Mouse (Mus musculus): Measurements from ENCODE around the gene Eftud2. TPM values are rescaled to one million over a fixed set of nuclear protein-coding genes. Genes with fewer than 3 reads are reported as not detected.

The Eftud2 gene
- polyA plus RNA-seq, 1 experiment from 2014 or later = 242 TPM

GRCm38 (mm10) chr11:102803453-102803852 is 77.3 kb downstream of the Eftud2 start:
- DNase-seq = no peak
- Histone ChIP-seq H3K9ac (no peak overlapping the region), H3K9me3 (ENCODE audit: low read depth, low read length) (no peaks in the 10 kb centered on the region), H3K4me1 (ENCODE audit: insufficient read depth) (no peaks in the 10 kb centered on the region), H3K27ac (ENCODE audit: low read depth) (no peak overlapping the region), H3K4me2 (no peak overlapping the region), H3K27me3 (ENCODE audit: insufficient read depth, low read length) (no peaks in the 10 kb centered on the region), H3K36me3 (ENCODE audit: insufficient read depth) (peaks cover 49% of the 10 kb centered on the region), H3K4me3 (ENCODE audit: low read depth, low read length) (no peak overlapping the region)
- WGBS = 71% methylated on average over 5 of the region's 5 CpGs
- no peak for TF ChIP-seq CTCF (IDR thresholded peaks at IDR 0.05; ENCODE audit: low read depth)
- ATAC-seq (ENCODE audit: insufficient read depth) = no peak

GRCm38 (mm10) chr11:102794157-102794556 is 86.6 kb downstream of the Eftud2 start:
- H3K9ac ChIP-seq = no peak overlapping the region
- TF ChIP-seq CTCF (IDR thresholded peaks at IDR 0.05; ENCODE audit: low read depth) = no peak
- 47% methylated on average over 8 of the region's 8 CpGs for WGBS
- no peak for ATAC-seq (ENCODE audit: insufficient read depth)
- H3K36me3 ChIP-seq (ENCODE audit: insufficient read depth) = peaks cover 20% of the 10 kb centered on the region
- no peak overlapping the region for H3K4me2 ChIP-seq
- H3K9me3 ChIP-seq (ENCODE audit: low read depth, low read length) = no peaks in the 10 kb centered on the region
- H3K27me3 ChIP-seq (ENCODE audit: insufficient read depth, low read length) = no peaks in the 10 kb centered on the region
- DNase-seq = no peak
- H3K4me1 ChIP-seq (ENCODE audit: insufficient read depth) = no peaks in the 10 kb centered on the region
- H3K27ac ChIP-seq (ENCODE audit: low read depth) = peak overlapping the region; percentile 46; the same call in 1 of the 2 replicates
- H3K4me3 ChIP-seq (ENCODE audit: low read depth, low read length) = no peak overlapping the region

- Histone ChIP-seq H3K9me3 (ENCODE audit: low read depth, low read length) (no peaks in the 10 kb centered on the region), H3K9ac (no peak overlapping the region), H3K27ac (ENCODE audit: low read depth) (no peak overlapping the region), H3K4me3 (ENCODE audit: low read depth, low read length) (no peak overlapping the region), H3K27me3 (ENCODE audit: insufficient read depth, low read length) (no peaks in the 10 kb centered on the region), H3K4me2 (no peak overlapping the region), H3K4me1 (ENCODE audit: insufficient read depth) (no peaks in the 10 kb centered on the region), H3K36me3 (ENCODE audit: insufficient read depth) (peaks cover 9% of the 10 kb centered on the region; the same call in 1 of the 2 replicates)
- ATAC-seq (ENCODE audit: insufficient read depth) (no peak), DNase-seq (no peak)
- WGBS = 47% methylated on average over 14 of the region's 14 CpGs
- TF ChIP-seq CTCF (IDR thresholded peaks at IDR 0.05; ENCODE audit: low read depth) = no peak
Observed at GRCm38 (mm10) chr11:102791682-102792445, 88.9 kb downstream of the Eftud2 start.

Other genes with a start within 250 kb of the Eftud2 start
- 0.22 and 0.64 TPM in 2 replicates for gene Meioc, start 217.3 kb downstream of the Eftud2 start, polyA plus RNA-seq (2014; fragmentation: Nextera tagmentation; extraction: Ambion mirVana)
- gene Ccdc43, start 183.2 kb downstream of the Eftud2 start, polyA plus RNA-seq (2014; fragmentation: Nextera tagmentation; extraction: Ambion mirVana) = 44.5 and 46.4 TPM in 2 replicates
- 5.3 and 5.5 TPM in 2 replicates for gene Adam11, start 119.5 kb downstream of the Eftud2 start, polyA plus RNA-seq (2014; fragmentation: Nextera tagmentation; extraction: Ambion mirVana)
- gene Gjc1, start 61.3 kb downstream of the Eftud2 start, polyA plus RNA-seq (2014; fragmentation: Nextera tagmentation; extraction: Ambion mirVana) = 78.1 and 80.7 TPM in 2 replicates
- 5.4 and 6.8 TPM in 2 replicates for gene Higd1b, start 45.1 kb downstream of the Eftud2 start, polyA plus RNA-seq (2014; fragmentation: Nextera tagmentation; extraction: Ambion mirVana)
- 1.8 and 1.9 TPM in 2 replicates for gene Ccdc103, start 219 bp upstream of the Eftud2 start, polyA plus RNA-seq (2014; fragmentation: Nextera tagmentation; extraction: Ambion mirVana)
- not detected in 2 replicates for gene Fam187a, start 4.2 kb upstream of the Eftud2 start, polyA plus RNA-seq (2014; fragmentation: Nextera tagmentation; extraction: Ambion mirVana)
- 0.20 and 0.41 TPM in 2 replicates for gene Gfap, start 19.9 kb upstream of the Eftud2 start, polyA plus RNA-seq (2014; fragmentation: Nextera tagmentation; extraction: Ambion mirVana)
- 11.7 and 13.3 TPM in 2 replicates for gene Kif18b, start 44.1 kb upstream of the Eftud2 start, polyA plus RNA-seq (2014; fragmentation: Nextera tagmentation; extraction: Ambion mirVana)
- gene C1ql1, start 65.7 kb upstream of the Eftud2 start, polyA plus RNA-seq (2014; fragmentation: Nextera tagmentation; extraction: Ambion mirVana) = 2.7 and 3.1 TPM in 2 replicates
- 64.4 and 72.4 TPM in 2 replicates for gene Nmt1, start 147.2 kb upstream of the Eftud2 start, polyA plus RNA-seq (2014; fragmentation: Nextera tagmentation; extraction: Ambion mirVana)
- gene Dcakd, start 147.3 kb upstream of the Eftud2 start, polyA plus RNA-seq (2014; fragmentation: Nextera tagmentation; extraction: Ambion mirVana) = 218 and 225 TPM in 2 replicates
- 1.0 and 2.5 TPM in 2 replicates for gene Plcd3, start 220.7 kb upstream of the Eftud2 start, polyA plus RNA-seq (2014; fragmentation: Nextera tagmentation; extraction: Ambion mirVana)
- gene Acbd4, start 220.7 kb upstream of the Eftud2 start, polyA plus RNA-seq (2014; fragmentation: Nextera tagmentation; extraction: Ambion mirVana) = 11.0 and 14.4 TPM in 2 replicates
- gene Hexim1, start 235.2 kb upstream of the Eftud2 start, polyA plus RNA-seq (2014; fragmentation: Nextera tagmentation; extraction: Ambion mirVana) = 5.3 and 5.8 TPM in 2 replicates